Mouse (Mus musculus): ENCODE results near the gene Clspn. TPM values are rescaled to one million over a fixed set of nuclear protein-coding genes. Genes with fewer than 3 reads are reported as not detected.

Clspn gene
- polyA plus RNA-seq, 1 experiment from 2014 or later = 6.5 TPM

Small RNAs within 50 kb of the gene (microRNA-seq; reads per million reads assigned to microRNA genes)
- 0.44 reads per million for gene Mir7119

Other genes starting within 250 kb of the Clspn start
- gene Adprhl2, start 235.2 kb upstream of the Clspn start, polyA plus RNA-seq (2015; fragmentation: Nextera tagmentation; extraction: Ambion mirVana) = 69.5 and 69.6 TPM in 2 replicates
- gene Tekt2, start 231.2 kb upstream of the Clspn start, polyA plus RNA-seq (2015; fragmentation: Nextera tagmentation; extraction: Ambion mirVana) = 6.6 and 6.7 TPM in 2 replicates
- gene Ago3, start 127.4 kb upstream of the Clspn start, polyA plus RNA-seq (2015; fragmentation: Nextera tagmentation; extraction: Ambion mirVana) = 16.5 and 17.4 TPM in 2 replicates
- 11.5 and 12.1 TPM in 2 replicates for gene Ago1, start 88.4 kb upstream of the Clspn start, polyA plus RNA-seq (2015; fragmentation: Nextera tagmentation; extraction: Ambion mirVana)
- 8.7 and 9.1 TPM in 2 replicates for gene Ago4, start 23.5 kb upstream of the Clspn start, polyA plus RNA-seq (2015; fragmentation: Nextera tagmentation; extraction: Ambion mirVana)
- gene 5730409E04Rik, start 52.9 kb downstream of the Clspn start, polyA plus RNA-seq (2015; fragmentation: Nextera tagmentation; extraction: Ambion mirVana) = 7.2 and 7.6 TPM in 2 replicates
- 464 and 490 TPM in 2 replicates for gene Psmb2, start 120.7 kb downstream of the Clspn start, polyA plus RNA-seq (2015; fragmentation: Nextera tagmentation; extraction: Ambion mirVana)
- 0.18 TPM in 1 of 2 replicates, not detected in the other for gene Tfap2e, start 179.3 kb downstream of the Clspn start, polyA plus RNA-seq (2015; fragmentation: Nextera tagmentation; extraction: Ambion mirVana)
- 85.3 and 86.7 TPM in 2 replicates for gene Ncdn, start 196.5 kb downstream of the Clspn start, polyA plus RNA-seq (2015; fragmentation: Nextera tagmentation; extraction: Ambion mirVana)
- 38.3 and 41.3 TPM in 2 replicates for gene AU040320, start 196.6 kb downstream of the Clspn start, polyA plus RNA-seq (2015; fragmentation: Nextera tagmentation; extraction: Ambion mirVana)